Mouse (Mus musculus): ENCODE results near the gene Gsx1.

GRCm38 (mm10) chr5:147185174-147185915 lies 3.2 kb upstream of the Gsx1 start:
- no peak for TF ChIP-seq CTCF (conservative IDR thresholded peaks at IDR 0.05 in 1 of 2, IDR thresholded peaks at IDR 0.05 in 1 of 2; ENCODE audit: low read depth in 2 of 2, low read length in 2 of 2)
- TF ChIP-seq KAT2A (IDR thresholded peaks at IDR 0.05; ENCODE audit: insufficient replicate concordance, low read length) = no peak
- no peak for TF ChIP-seq POLR2A (IDR thresholded peaks at IDR 0.05; ENCODE audit: low read depth, low read length)
- no peak for TF ChIP-seq CHD1 (IDR thresholded peaks at IDR 0.05; ENCODE audit: low read depth, low read length)
- TF ChIP-seq E2F4 (IDR thresholded peaks at IDR 0.05; ENCODE audit: insufficient replicate concordance, low read depth, low read length) = no peak
- no peak for TF ChIP-seq TCF12 (IDR thresholded peaks at IDR 0.05; ENCODE audit: low read depth, low read length)
- TF ChIP-seq GABPA (IDR thresholded peaks at IDR 0.05; ENCODE audit: insufficient replicate concordance, low read depth, low read length) = no peak
- no peak for TF ChIP-seq MEF2A (IDR thresholded peaks at IDR 0.05; ENCODE audit: borderline replicate concordance, low read depth, low read length)
- TF ChIP-seq EP300 (IDR thresholded peaks at IDR 0.05; ENCODE audit: low read length) = no peak
- no peak for TF ChIP-seq ELF1 (IDR thresholded peaks at IDR 0.05; ENCODE audit: low read depth, low read length)
- TF ChIP-seq UBTF (IDR thresholded peaks at IDR 0.05; ENCODE audit: low read depth, low read length) = no peak
- no peak for TF ChIP-seq USF1 (IDR thresholded peaks at IDR 0.05; ENCODE audit: low read depth, low read length)
- TF ChIP-seq RCOR1 (conservative IDR thresholded peaks at IDR 0.05; ENCODE audit: low read depth, low read length) = no peak
